Mouse (Mus musculus) C2C12 (cell line): Measurements from ENCODE around the gene Ifrd1. TPM values are rescaled to one million over a fixed set of nuclear protein-coding genes. Genes with fewer than 3 reads are reported as not detected.

Source experiments
- H3K27me3 ChIP-seq: one replicate; pipeline ENCODE4 v1.6.1; 2011; ENCODE audit not compliant: control insufficient read depth, insufficient read depth, insufficient read length
- H3K36me3 ChIP-seq: one replicate; pipeline ENCODE4 v1.6.1; 2011; ENCODE audit not compliant: control insufficient read depth, insufficient read depth
- H3K4me3 ChIP-seq: one replicate; pipeline ENCODE4 v1.5.1; 2011; ENCODE audit warnings: mild to moderate bottlenecking, control low read depth; ENCODE audit not compliant: poor library complexity, insufficient read depth, severe bottlenecking
- H3K79me2 ChIP-seq: one replicate; pipeline ENCODE4 v1.6.1; 2011; ENCODE audit not compliant: control insufficient read depth, insufficient read depth
- H3K79me3 ChIP-seq: one replicate; pipeline ENCODE4 v1.6.1; 2011; ENCODE audit warnings: low read depth, control low read depth
- H3ac ChIP-seq: one replicate; pipeline ENCODE3; 2011; ENCODE audit warnings: low read depth; ENCODE audit not compliant: control insufficient read depth, insufficient read length
- CEBPB ChIP-seq: IDR thresholded peaks from one replicate; pipeline ENCODE4 v1.6.1; 2011; ENCODE audit warnings: low read depth, mild to moderate bottlenecking, control low read depth, moderate library complexity
- CTCF ChIP-seq: IDR thresholded peaks from one replicate; pipeline ENCODE4 v1.5.1; 2011; ENCODE audit not compliant: control insufficient read depth, insufficient read depth, insufficient read length
- FOSL1 ChIP-seq: IDR thresholded peaks from one replicate; pipeline ENCODE4 v1.8.0; 2011; ENCODE audit warnings: mild to moderate bottlenecking, low read length; ENCODE audit not compliant: poor library complexity, insufficient read depth, severe bottlenecking
- MAX ChIP-seq: IDR thresholded peaks from one replicate; pipeline ENCODE4 v1.6.1; 2011; ENCODE audit warnings: mild to moderate bottlenecking, control low read depth
- MYOD1 ChIP-seq: IDR thresholded peaks from one replicate; pipeline ENCODE4 v1.6.1; 2011; ENCODE audit warnings: low read depth; ENCODE audit not compliant: control insufficient read depth, insufficient read length
- MYOG ChIP-seq: IDR thresholded peaks from one replicate; pipeline ENCODE4 v1.6.1; 2011; ENCODE audit not compliant: control insufficient read depth, insufficient read length; ENCODE audit errors: extremely low read depth
- USF1 ChIP-seq: IDR thresholded peaks from one replicate; pipeline ENCODE4 v1.6.1; 2011; ENCODE audit warnings: low read depth, mild to moderate bottlenecking, control low read depth, moderate library complexity
- polyA plus RNA-seq: library from polyadenylated mRNA; unstranded; fragments of >200 nt; fragmentation: generic; extraction: Trizol; gene quantifications from one replicate; pipeline ENCODE4 v1.2.1, GENCODE M21; 2012; ENCODE audit warnings: missing spikeins

Gene Ifrd1
- polyA plus RNA-seq, 1 experiment = 166 TPM

GRCm38 (mm10) chr12:40223082-40223619 lies 25.2 kb downstream of the Ifrd1 start:
- peak overlapping the region; percentile 85 for H3ac ChIP-seq
- peaks cover 43% of the 10 kb centered on the region for H3K79me3 ChIP-seq
- peaks cover 48% of the 10 kb centered on the region for H3K79me2 ChIP-seq
- peak overlapping the region; percentile 98 for H3K4me3 ChIP-seq
- peaks cover 28% of the 10 kb centered on the region for H3K36me3 ChIP-seq
- no peaks in the 10 kb centered on the region for H3K27me3 ChIP-seq
- TF ChIP-seq FOSL1 (peak; percentile 51), CTCF (no peak), MYOG (no peak), MYOD1 (no peak), CEBPB (no peak), MAX (peak; percentile 35), USF1 (peak; percentile 80)

GRCm38 (mm10) chr12:40222251-40223081 lies 25.8 kb downstream of the Ifrd1 start:
- Histone ChIP-seq H3K36me3 (peaks cover 33% of the 10 kb centered on the region), H3K4me3 (peak overlapping the region; percentile 98), H3K79me2 (peaks cover 55% of the 10 kb centered on the region), H3ac (peak overlapping the region; percentile 85), H3K79me3 (peaks cover 50% of the 10 kb centered on the region), H3K27me3 (no peaks in the 10 kb centered on the region)
- TF ChIP-seq MYOG (no peak), MAX (peak; percentile 30), FOSL1 (no peak), CEBPB (no peak), USF1 (no peak), CTCF (no peak)

- Histone ChIP-seq H3K79me2 (peaks cover 63% of the 10 kb centered on the region), H3K79me3 (peaks cover 58% of the 10 kb centered on the region), H3K4me3 (peak overlapping the region; percentile 98), H3ac (peak overlapping the region; percentile 22), H3K36me3 (peaks cover 41% of the 10 kb centered on the region), H3K27me3 (no peaks in the 10 kb centered on the region)
- TF ChIP-seq CEBPB (no peak), MYOG (no peak), USF1 (no peak)
Observed at GRCm38 (mm10) chr12:40221611-40222010, 26.7 kb downstream of the Ifrd1 start.

GRCm38 (mm10) chr12:40220896-40221295 lies 27.4 kb downstream of the Ifrd1 start:
- Histone ChIP-seq H3ac (no peak overlapping the region), H3K27me3 (no peaks in the 10 kb centered on the region), H3K79me3 (peaks cover 65% of the 10 kb centered on the region), H3K79me2 (peaks cover 70% of the 10 kb centered on the region), H3K4me3 (peak overlapping the region; percentile 98), H3K36me3 (peaks cover 48% of the 10 kb centered on the region)
- TF ChIP-seq MAX = no peak
- no peak for TF ChIP-seq MYOG
- TF ChIP-seq CEBPB = no peak
- no peak for TF ChIP-seq FOSL1
- no peak for TF ChIP-seq MYOD1
- no peak for TF ChIP-seq USF1
- no peak for TF ChIP-seq CTCF

- Histone ChIP-seq H3K4me3 (peak overlapping the region; percentile 98), H3ac (peak overlapping the region; percentile 38), H3K79me3 (peaks cover 74% of the 10 kb centered on the region), H3K27me3 (no peaks in the 10 kb centered on the region), H3K36me3 (peaks cover 56% of the 10 kb centered on the region), H3K79me2 (peaks cover 78% of the 10 kb centered on the region)
- no peak for TF ChIP-seq FOSL1
- no peak for TF ChIP-seq CEBPB
- TF ChIP-seq USF1 = no peak
- no peak for TF ChIP-seq MAX
- no peak for TF ChIP-seq MYOG
- no peak for TF ChIP-seq MYOD1
- no peak for TF ChIP-seq CTCF
Observed at GRCm38 (mm10) chr12:40220001-40220570, 28.2 kb downstream of the Ifrd1 start.
